Mouse (Mus musculus) layer of hippocampus, adult 9-11 months (tissue): ENCODE measurements around the gene Vav3.

Source experiments
- DNase-seq: peaks from one replicate; pipeline ENCODE4 v3.0.0; 2022

The Vav3 gene

DNA sequence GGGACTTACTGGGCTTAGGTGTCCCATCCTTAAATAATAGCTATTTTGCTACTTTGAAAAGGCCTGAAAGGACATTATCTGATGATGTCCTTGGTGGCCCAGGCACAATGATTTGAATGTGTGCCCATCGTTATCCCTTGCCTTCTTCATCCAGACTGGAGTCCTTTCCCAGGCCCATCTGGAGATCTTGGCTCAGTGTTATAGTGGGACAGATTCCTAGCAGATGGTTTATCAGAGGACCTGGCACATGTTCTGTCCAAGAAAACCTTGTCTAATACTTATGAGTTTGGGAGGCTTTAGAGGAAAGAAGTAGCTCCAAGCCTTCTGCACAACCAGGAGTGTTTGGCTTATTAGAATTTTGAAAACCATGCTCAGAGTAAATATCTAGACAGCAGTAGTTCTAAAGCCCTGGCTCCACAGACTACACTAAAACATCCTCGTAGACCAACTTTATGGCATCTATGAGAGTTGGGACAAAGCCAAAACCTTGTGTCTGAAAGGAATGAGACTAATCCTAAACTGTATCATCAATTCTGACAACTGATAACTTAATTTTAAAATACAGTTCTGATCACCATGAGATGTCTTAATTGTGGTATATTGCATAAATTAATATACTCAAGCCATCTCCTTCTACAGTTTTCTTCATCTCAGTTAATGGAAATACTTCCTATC lies 367.5 kb downstream of the Vav3 start:
- peak; percentile 45 for DNase-seq

- DNase-seq: no peak
Measured at GRCm38 (mm10) chr3:109711751-109712150, 371.3 kb downstream of the Vav3 start.

- DNase-seq: no peak
Measured at GRCm38 (mm10) chr3:109714476-109714875, 374.0 kb downstream of the Vav3 start.

- DNase-seq: no peak
Measured at GRCm38 (mm10) chr3:109721753-109722152, 381.3 kb downstream of the Vav3 start.

- DNase-seq: no peak
Measured at GRCm38 (mm10) chr3:109726776-109727175, 386.3 kb downstream of the Vav3 start.

DNA sequence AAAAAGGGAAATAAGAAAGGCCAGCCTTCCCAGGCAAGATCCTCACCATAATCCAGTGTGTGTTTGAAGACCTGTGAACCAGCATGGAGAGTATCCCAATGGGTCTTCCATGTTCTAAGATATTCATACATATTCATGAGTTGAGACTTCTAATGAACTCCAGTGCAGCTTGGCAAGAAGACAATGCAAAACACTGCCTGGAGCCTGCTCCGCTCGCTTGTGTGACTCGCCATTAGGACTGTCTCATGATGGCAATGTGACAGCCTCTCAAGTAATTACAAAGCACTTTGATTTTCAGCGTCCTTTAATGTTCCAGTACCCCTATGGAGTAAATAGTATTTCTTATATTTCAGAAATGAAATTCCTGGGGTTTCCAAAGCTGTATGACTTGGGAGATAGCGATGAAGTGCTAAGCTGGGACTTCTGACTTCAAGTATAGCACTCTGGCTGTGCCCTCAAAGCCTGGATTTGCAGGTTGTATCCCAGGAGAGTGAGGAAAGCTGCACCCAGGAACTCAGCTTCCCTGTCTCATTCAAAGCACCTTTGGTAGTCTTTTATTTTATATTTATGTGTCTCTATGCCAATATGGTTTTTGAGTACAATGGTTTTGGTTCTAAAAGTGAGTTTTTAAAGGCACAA lies 391.3 kb downstream of the Vav3 start:
- no peak for DNase-seq

GRCm38 (mm10) chr3:109732327-109733182 lies 392.1 kb downstream of the Vav3 start:
- DNase-seq: peak; percentile 17
